ENCODE assay signal across 8 mouse cellular contexts in genomic region chr6:126940451-126940850, GRCm38 (mm10). TPM values are rescaled to one million over a fixed set of nuclear protein-coding genes. Genes with fewer than 3 reads are reported as not detected.
DNase-seq lines count a peak whose midpoint lies in the region; ATAC-seq and TF ChIP-seq lines count a peak whose summit lies in the region.

No protein-coding gene starts in this region.

- in situ Hi-C loops in CH12.LX (cut with MboI; ENCODE audit: low pct_ligation_motif_present, low pct_unique_long_range_greater_than_20kb, low sequenced_read_pairs): loop anchor here (10.0 kb wide), 1 partner anchor 434 kb away; no protein-coding TSS in a partner anchor

- peaks cover 8 to 31% of the 10 kb centered on the region in 2 experiments; a peak in 3 of 4 replicates for H3K4me1 ChIP-seq in CH12.LX (ENCODE audit: control insufficient read depth in 1 of 2, insufficient read depth in 2 of 2)
- H3K4me1 ChIP-seq in hindbrain, postnatal 0 days (ENCODE audit: insufficient read depth, low read length): peaks cover 13% of the 10 kb centered on the region; the same call in 1 of the 2 replicates
- peaks cover 34% of the 10 kb centered on the region for H3K4me1 ChIP-seq in midbrain, embryonic 10.5 days

- DNase-seq in heart, adult 11 months: peak; percentile 86
- no peak for DNase-seq in heart, adult 8-10 months (ENCODE audit: low spot score)
- DNase-seq in CH12.LX (ENCODE audit: extremely low read depth): peak; percentile 79
- DNase-seq in embryo, embryonic 11 days: peak; percentile 29
- DNase-seq in hindbrain, postnatal 0 days (ENCODE audit: low spot score): peak; percentile 52
- no peak for DNase-seq in midbrain, embryonic 10.5 days (ENCODE audit: low spot score)
- no peak for DNase-seq in gastrocnemius, postnatal 14 days
- DNase-seq in cerebellum, postnatal 4 days (ENCODE audit: low spot score in 2 of 2): no peak

- dilution Hi-C loops in CH12.LX (cut with MboI; ENCODE audit: extremely low pct_ligation_motif_present, extremely low pct_unique_long_range_greater_than_20kb, low sequenced_read_pairs): no loop called here

- H3K36me3 ChIP-seq in CH12.LX (replicated peaks in 1 of 2; ENCODE audit: control insufficient read depth in 1 of 2, insufficient read depth in 1 of 2, low read length in 1 of 2): peaks cover 26 to 42% of the 10 kb centered on the region in 2 experiments
- H3K36me3 ChIP-seq in hindbrain, postnatal 0 days (ENCODE audit: insufficient read depth, low read length): peaks cover 21% of the 10 kb centered on the region; the same call in 1 of the 2 replicates
- peaks cover 13% of the 10 kb centered on the region for H3K36me3 ChIP-seq in midbrain, embryonic 10.5 days

- WGBS in hindbrain, postnatal 0 days: 3% methylated on average over 5 of the region's 5 CpGs
- WGBS in midbrain, embryonic 10.5 days: 1% methylated on average over 5 of the region's 5 CpGs

- H3K4me3 ChIP-seq in CH12.LX (replicated peaks in 1 of 3; ENCODE audit: low read depth in 2 of 3, low read length in 2 of 3, poor library complexity in 1 of 3): peak overlapping the region; percentile 63 to 95 (median 90)
- H3K4me3 ChIP-seq in hindbrain, postnatal 0 days (ENCODE audit: low read length): peak overlapping the region; percentile 70
- peak overlapping the region; percentile 95 for H3K4me3 ChIP-seq in midbrain, embryonic 10.5 days

- no peak for TF ChIP-seq EP300 in CH12.LX (IDR thresholded peaks at IDR 0.05; ENCODE audit: low read length)

- no peaks in the 10 kb centered on the region for H3K27me3 ChIP-seq in CH12.LX (replicated peaks)
- no peaks in the 10 kb centered on the region for H3K27me3 ChIP-seq in hindbrain, postnatal 0 days (ENCODE audit: insufficient read depth, low read length)
- no peaks in the 10 kb centered on the region for H3K27me3 ChIP-seq in midbrain, embryonic 10.5 days (ENCODE audit: low read depth, poor library complexity, severe bottlenecking)

- TF ChIP-seq POLR2A in CH12.LX (IDR thresholded peaks at IDR 0.05; ENCODE audit: low read depth, low read length): no peak

- intact Hi-C loops in gastrocnemius, postnatal 14 days (cut with DNase I; ENCODE audit: low total_unique reads): no loop called here

- peak overlapping the region; percentile 76 for H3K9ac ChIP-seq in CH12.LX (ENCODE audit: insufficient read depth, low read depth)
- H3K9ac ChIP-seq in hindbrain, postnatal 0 days (replicated peaks; ENCODE audit: low read length): peak overlapping the region; percentile 56

- no peaks in the 10 kb centered on the region for H3K9me3 ChIP-seq in CH12.LX (replicated peaks; ENCODE audit: low read length)
- no peaks in the 10 kb centered on the region for H3K9me3 ChIP-seq in hindbrain, postnatal 0 days (ENCODE audit: low read length)
- H3K9me3 ChIP-seq in midbrain, embryonic 10.5 days (replicated peaks): no peaks in the 10 kb centered on the region

- peak; percentile 51 to 73; a peak in 3 of 4 replicates for TF ChIP-seq CTCF in CH12.LX (conservative IDR thresholded peaks at IDR 0.05 in 1 of 2, IDR thresholded peaks at IDR 0.05 in 1 of 2; ENCODE audit: low read depth in 2 of 2, low read length in 2 of 2)
- peak; percentile 63 for TF ChIP-seq CTCF in hindbrain, postnatal 0 days (IDR thresholded peaks at IDR 0.05; ENCODE audit: low read depth)

- no peak; the same call in none of the 2 replicates for TF ChIP-seq RAD21 in CH12.LX (IDR thresholded peaks at IDR 0.05; ENCODE audit: low read depth, low read length)

- H3K4me2 ChIP-seq in CH12.LX (ENCODE audit: insufficient read depth, low read depth, poor library complexity, severe bottlenecking): peak overlapping the region; percentile 93
- peak overlapping the region; percentile 99 for H3K4me2 ChIP-seq in hindbrain, postnatal 0 days (ENCODE audit: low read depth, low read length)

- peak; percentile 18; the same call in 1 of the 2 replicates for ATAC-seq in hindbrain, postnatal 0 days

- peaks cover 24% of the 10 kb centered on the region for H3K79me2 ChIP-seq in CH12.LX (replicated peaks; ENCODE audit: control insufficient read depth, extremely low read depth, insufficient read depth, poor library complexity, severe bottlenecking)

- peak overlapping the region; percentile 46 for H3K27ac ChIP-seq in CH12.LX (ENCODE audit: insufficient read depth, low read depth)
- H3K27ac ChIP-seq in hindbrain, postnatal 0 days: peak overlapping the region; percentile 71; the same call in 1 of the 2 replicates
- H3K27ac ChIP-seq in midbrain, embryonic 10.5 days (replicated peaks): no peak overlapping the region

TF ChIP-seq in CH12.LX, 34 proteins besides CTCF, POLR2A, EP300 and RAD21 (continues in another document):
- TF ChIP-seq BHLHE40 (IDR thresholded peaks at IDR 0.05; ENCODE audit: low read depth, low read length): no peak
- TF ChIP-seq USF2 (conservative IDR thresholded peaks at IDR 0.05; ENCODE audit: low read depth, low read length): no peak
- no peak for TF ChIP-seq ZC3H11A (IDR thresholded peaks at IDR 0.05; ENCODE audit: low read depth, low read length)
- no peak; the same call in 1 of the 2 replicates for TF ChIP-seq HCFC1 (IDR thresholded peaks at IDR 0.05; ENCODE audit: low read depth, low read length)
- TF ChIP-seq GABPA (IDR thresholded peaks at IDR 0.05; ENCODE audit: insufficient replicate concordance, low read depth, low read length): no peak
- TF ChIP-seq RCOR1 (conservative IDR thresholded peaks at IDR 0.05; ENCODE audit: low read depth, low read length): no peak
- 0 out of 2 replicates have a peak, but pooled peaks have one; percentile 7 for TF ChIP-seq NELFE (IDR thresholded peaks at IDR 0.05; ENCODE audit: low read depth, low read length)
- TF ChIP-seq CHD1 (IDR thresholded peaks at IDR 0.05; ENCODE audit: low read depth, low read length): no peak
- TF ChIP-seq ZNF384 (IDR thresholded peaks at IDR 0.05; ENCODE audit: low read depth, low read length): no peak
- TF ChIP-seq MAFK (IDR thresholded peaks at IDR 0.05; ENCODE audit: insufficient replicate concordance, low read length): no peak
- TF ChIP-seq TCF12 (IDR thresholded peaks at IDR 0.05; ENCODE audit: low read depth, low read length): 0 out of 2 replicates have a peak, but pooled peaks have one; percentile 17
- no peak; the same call in 1 of the 2 replicates for TF ChIP-seq SMC3 (IDR thresholded peaks at IDR 0.05; ENCODE audit: low read depth, low read length)
- TF ChIP-seq MXI1 (IDR thresholded peaks at IDR 0.05; ENCODE audit: low read depth, low read length): no peak
- TF ChIP-seq USF1 (IDR thresholded peaks at IDR 0.05; ENCODE audit: low read depth, low read length): no peak
- peak; percentile 50; the same call in 1 of the 2 replicates for TF ChIP-seq TBP (conservative IDR thresholded peaks at IDR 0.05; ENCODE audit: low read depth, low read length)
- TF ChIP-seq MYC (IDR thresholded peaks at IDR 0.05; ENCODE audit: low read depth, low read length): peak; percentile 61; the same call in 1 of the 2 replicates
- peak; percentile 53 for TF ChIP-seq ELF1 (IDR thresholded peaks at IDR 0.05; ENCODE audit: low read depth, low read length)
- TF ChIP-seq SIN3A (IDR thresholded peaks at IDR 0.05; ENCODE audit: low read length): no peak
- no peak for TF ChIP-seq UBTF (IDR thresholded peaks at IDR 0.05; ENCODE audit: low read depth, low read length)
- no peak for TF ChIP-seq E2F4 (IDR thresholded peaks at IDR 0.05; ENCODE audit: insufficient replicate concordance, low read depth, low read length)
- no peak for TF ChIP-seq JUN (IDR thresholded peaks at IDR 0.05; ENCODE audit: insufficient read depth, low read depth, low read length)
- TF ChIP-seq ZKSCAN1 (IDR thresholded peaks at IDR 0.05; ENCODE audit: borderline replicate concordance, low read depth, low read length): no peak
- no peak for TF ChIP-seq CHD2 (IDR thresholded peaks at IDR 0.05; ENCODE audit: low read length)
- TF ChIP-seq KAT2A (IDR thresholded peaks at IDR 0.05; ENCODE audit: insufficient replicate concordance, low read length): no peak
- TF ChIP-seq ETS1 (conservative IDR thresholded peaks at IDR 0.05; ENCODE audit: low read depth, low read length): no peak
- TF ChIP-seq IRF4 (IDR thresholded peaks at IDR 0.05; ENCODE audit: low read depth, low read length): no peak
- no peak for TF ChIP-seq JUND (conservative IDR thresholded peaks at IDR 0.05; ENCODE audit: low read depth, low read length)
- TF ChIP-seq ZMIZ1 (IDR thresholded peaks at IDR 0.05; ENCODE audit: low read depth, low read length): no peak
- no peak for TF ChIP-seq MEF2A (IDR thresholded peaks at IDR 0.05; ENCODE audit: borderline replicate concordance, low read depth, low read length)

RNA-seq across cellular contexts. Expression of gene D6Wsu163e, which starts 0.7 kb away (rescaled TPM):
- total RNA-seq in heart, adult 8-10 months (2022): 10 to 100 TPM in 2 of 4 experiments, 1 to 10 TPM in 2; 8.3 to 15.4 (median 10.5) TPM
- total RNA-seq in CH12.LX (2012; rRNA removed) (18.7 and 26.5 TPM in 2 replicates), CH12.LX (2014; rRNA removed) (42.0 and 42.7 TPM in 2 replicates)
- polyA plus RNA-seq in CH12.LX (2012; ENCODE audit: insufficient read length, low read depth): 26.6 and 31.1 TPM in 2 replicates
- total RNA-seq in hindbrain, postnatal 0 days (2014; rRNA removed): 15.0 and 15.3 TPM in 2 replicates
- 27.4 and 29.5 TPM in 2 replicates for polyA plus RNA-seq in hindbrain, postnatal 0 days (2015; fragmentation: Nextera tagmentation; extraction: Ambion mirVana)
- polyA plus RNA-seq in midbrain, embryonic 10.5 days (2016; fragmentation: Nextera tagmentation; extraction: Ambion mirVana): 16.0 and 17.5 TPM in 2 replicates
- 1 to 10 TPM; 8.6 to 9.3 TPM for total RNA-seq in gastrocnemius, postnatal 14 days (2021)

RNA-seq across cellular contexts. Expression of gene Rad51ap1, which starts 1.1 kb away (rescaled TPM):
- 1 to 10 TPM in 1 of 4 experiments, under 1 TPM in 2, not detected in 1; 0.41 to 1.2 (median 0.75) TPM for total RNA-seq in heart, adult 8-10 months (2022)
- total RNA-seq in CH12.LX (2012; rRNA removed) (30.0 and 39.2 TPM in 2 replicates), CH12.LX (2014; rRNA removed) (84.1 and 87.9 TPM in 2 replicates)
- 79.1 and 118 TPM in 2 replicates for polyA plus RNA-seq in CH12.LX (2012; ENCODE audit: insufficient read length, low read depth)
- 7.5 and 8.3 TPM in 2 replicates for total RNA-seq in hindbrain, postnatal 0 days (2014; rRNA removed)
- polyA plus RNA-seq in hindbrain, postnatal 0 days (2015; fragmentation: Nextera tagmentation; extraction: Ambion mirVana): 14.9 and 17.3 TPM in 2 replicates
- polyA plus RNA-seq in midbrain, embryonic 10.5 days (2016; fragmentation: Nextera tagmentation; extraction: Ambion mirVana): 72.8 and 83.1 TPM in 2 replicates
- 1 to 10 TPM; 3.0 to 3.6 TPM for total RNA-seq in gastrocnemius, postnatal 14 days (2021)

RNA-seq across cellular contexts. Expression of gene Dyrk4, which starts 18.8 kb away (rescaled TPM):
- not detected for total RNA-seq in heart, adult 8-10 months (2022)
- 8.8 and 13.1 TPM in 2 replicates for total RNA-seq in CH12.LX (2012; rRNA removed)
- total RNA-seq in CH12.LX (2014; rRNA removed): 7.3 and 7.8 TPM in 2 replicates
- 30.0 and 30.3 TPM in 2 replicates for polyA plus RNA-seq in CH12.LX (2012; ENCODE audit: insufficient read length, low read depth)
- total RNA-seq in hindbrain, postnatal 0 days (2014; rRNA removed): not detected in 2 replicates
- polyA plus RNA-seq in hindbrain, postnatal 0 days (2015; fragmentation: Nextera tagmentation; extraction: Ambion mirVana): 0.08 and 0.30 TPM in 2 replicates
- polyA plus RNA-seq in midbrain, embryonic 10.5 days (2016; fragmentation: Nextera tagmentation; extraction: Ambion mirVana): 0.06 and 0.11 TPM in 2 replicates
- total RNA-seq in gastrocnemius, postnatal 14 days (2021): not detected

Comparison
In these comparisons a context has a peak if more than half of its experiments do, and no peak if none do; other contexts are left out.
1. DNase-seq: peak in heart, adult 11 months (single experiment), CH12.LX (single experiment), embryo, embryonic 11 days (single experiment) and hindbrain, postnatal 0 days (single experiment); none in heart, adult 8-10 months (single experiment), midbrain, embryonic 10.5 days (single experiment), gastrocnemius, postnatal 14 days (single experiment) and cerebellum, postnatal 4 days (0 of 2).
2. Peak in every context shown above with its lines, with median percentiles within 50 percentile points of each other: H3K4me3 ChIP-seq.